Mouse (Mus musculus) mouse embryonic stem cell (cell line): ENCODE results near the gene Olfr910.

ENCODE experiments used
- in situ Hi-C, 2 experiments: fragments of 300-500 bp; cut with MboI; formaldehyde crosslinking; loops; 1 replicate in 1 of 2; 3 replicates in 1 of 2; pipeline ENCODE4 v1.14.3; 2019 to 2020; ENCODE audit warnings: low sequenced_read_pairs in 2 of 2, low pct_unique_long_range_greater_than_20kb in 1 of 2, mixed read lengths in 1 of 2; ENCODE audit not compliant: unreplicated experiment in 1 of 2

Olfr910 gene

GRCm38 (mm10) chr9:38537549-38537948 lies at the start of gene Olfr910:
Olfr910 (plus strand) TSS chr9:38537849.
- in situ Hi-C loops: no loop called here

GRCm38 (mm10) chr9:38495501-38495900 lies 42.1 kb upstream of the Olfr910 start, which contains the start of gene Olfr907:
Olfr907 (plus strand) TSS chr9:38495801.
- in situ Hi-C loops: no loop called here

GRCm38 (mm10) chr9:38512353-38512752 lies 25.3 kb upstream of the Olfr910 start:
- in situ Hi-C loops: no loop called here

GRCm38 (mm10) chr9:38521280-38521679 lies 16.4 kb upstream of the Olfr910 start, which contains the start of gene Olfr911-ps1:
Olfr911-ps1 (plus strand) TSS chr9:38521580.
- in situ Hi-C loops: no loop called here

- in situ Hi-C loops: no loop called here
Measured at GRCm38 (mm10) chr9:38579878-38580277, 42.2 kb downstream of the Olfr910 start, which contains the start of gene Olfr912. Olfr912 (plus strand) TSS chr9:38580178.
